Mouse (Mus musculus) gonadal fat pad, adult 2 months (tissue): Measurements from ENCODE around the gene Pou2f1. TPM values are rescaled to one million over a fixed set of nuclear protein-coding genes. Genes with fewer than 3 reads are reported as not detected.

Source experiments
- DNase-seq: peaks from one replicate; pipeline ENCODE4 v3.0.0-alpha.2; 2012; ENCODE audit warnings: low read depth
- polyA plus RNA-seq: library from polyadenylated mRNA; depleted of rRNA; stranded (reverse); fragments of >200 nt; gene quantifications from 2 replicates; pipeline ENCODE4 v1.2.3, GENCODE M21; 2012

Gene Pou2f1
- polyA plus RNA-seq, 1 experiment: 8.5 TPM

DNA sequence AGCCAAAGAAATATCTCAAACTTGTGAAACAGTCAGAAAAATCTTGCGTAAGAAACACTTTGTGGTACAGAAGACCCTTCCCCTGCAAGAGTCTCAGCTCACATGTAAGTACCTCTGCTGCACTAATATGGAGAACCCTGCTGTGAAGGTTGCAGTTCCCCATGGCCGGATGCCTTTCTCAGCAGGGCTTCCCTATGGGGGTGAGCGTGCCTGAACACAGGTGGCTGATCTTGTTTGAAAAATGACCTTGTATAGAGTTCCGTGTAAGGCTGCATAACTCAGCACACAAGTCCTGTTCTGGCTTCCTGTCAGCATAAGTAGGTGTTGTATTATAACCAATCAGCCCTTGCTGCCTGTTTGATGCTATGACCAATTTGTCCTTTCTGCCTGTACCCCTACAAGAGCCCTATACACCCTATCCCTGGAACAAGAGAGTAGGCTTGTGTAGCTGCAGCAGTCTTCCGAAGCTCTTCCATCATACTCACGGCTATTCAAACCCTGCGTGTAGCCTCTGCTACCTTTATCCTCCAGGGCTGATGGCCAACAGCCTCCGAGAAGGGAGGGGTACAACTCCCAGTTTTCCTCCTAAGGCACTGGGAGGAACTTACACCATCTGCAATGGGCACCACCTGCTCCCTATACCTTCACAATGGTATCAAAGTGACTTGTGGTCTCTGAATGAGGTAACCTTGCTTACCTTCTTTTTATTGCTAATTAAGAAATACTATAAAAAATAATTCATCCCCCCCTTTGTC is 120.2 kb downstream of the Pou2f1 start:
- DNase-seq: no peak

DNA sequence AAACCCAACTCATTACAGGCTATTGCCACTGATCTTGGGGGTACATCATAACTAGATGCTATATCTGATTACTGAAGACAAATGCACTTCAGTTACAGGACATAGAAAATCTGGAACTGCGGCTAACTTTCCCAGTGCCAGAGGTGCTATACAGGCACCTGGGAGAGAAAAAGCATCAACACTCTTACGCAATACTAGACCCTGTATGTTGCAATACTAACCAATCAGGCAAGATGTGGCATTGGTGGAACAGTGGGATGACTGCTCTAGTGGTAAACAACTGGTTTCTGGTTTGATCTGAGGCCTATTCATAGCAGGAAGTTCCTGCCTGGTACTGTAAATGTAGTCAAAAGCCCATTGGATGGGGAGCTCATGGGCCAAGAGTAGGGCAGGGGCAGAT is 123.7 kb downstream of the Pou2f1 start:
- DNase-seq: no peak

DNA sequence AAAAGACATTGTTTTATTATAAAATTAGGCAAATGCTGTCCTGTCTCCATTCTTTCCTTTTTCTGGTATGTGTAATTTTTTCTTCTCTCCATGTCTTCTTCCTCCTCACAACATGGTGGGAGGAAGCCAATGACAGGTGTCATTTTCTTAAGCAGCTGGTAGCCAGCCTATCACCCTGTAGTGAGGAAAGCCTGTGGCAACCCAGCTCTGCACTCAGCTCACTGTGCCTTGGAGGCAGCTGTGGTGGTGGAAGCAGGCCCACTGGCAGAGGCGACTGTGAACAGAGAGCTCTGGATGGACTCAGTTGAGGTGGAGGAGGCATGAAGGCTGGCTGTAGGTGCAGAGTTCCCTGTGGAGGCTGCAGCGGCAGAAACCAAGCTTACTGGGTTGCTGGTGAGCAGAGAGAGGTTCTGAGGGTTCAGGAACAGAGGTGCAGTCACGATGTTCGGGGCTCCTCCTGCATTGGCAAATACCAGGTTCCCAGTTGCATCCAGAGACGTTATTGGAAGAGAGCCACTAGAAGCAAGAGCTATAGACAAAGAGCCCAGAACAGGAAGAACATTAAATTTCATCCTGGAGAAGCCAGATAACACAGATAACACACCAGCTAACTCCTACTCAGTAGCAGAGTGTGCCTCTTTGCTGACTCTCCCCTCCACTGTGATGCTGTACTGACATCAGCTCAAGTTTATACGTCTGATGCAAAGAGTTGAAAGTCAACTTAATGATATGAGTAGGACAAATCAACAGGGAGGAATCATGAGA is 126.8 kb downstream of the Pou2f1 start:
- no peak for DNase-seq

DNA sequence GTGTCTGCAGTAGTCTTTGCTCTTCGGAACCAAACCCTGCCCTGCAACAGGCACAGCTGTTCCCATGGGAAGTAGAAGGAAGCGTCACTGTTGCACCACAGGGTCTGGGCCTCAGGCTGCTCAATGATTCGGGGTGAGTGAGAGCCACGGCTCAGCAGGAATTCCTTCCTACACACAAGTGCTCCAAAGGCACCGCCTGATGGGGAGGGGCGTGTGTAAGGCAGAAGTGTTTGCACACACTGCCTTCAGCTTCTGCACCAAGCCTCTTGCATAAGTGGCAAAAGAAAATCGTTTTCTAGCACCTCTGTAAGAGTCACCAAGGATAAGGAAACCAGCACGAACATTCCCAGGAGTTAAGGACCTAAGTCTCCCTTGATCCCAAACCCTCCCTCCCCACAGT is 127.8 kb downstream of the Pou2f1 start:
- no peak for DNase-seq

DNA sequence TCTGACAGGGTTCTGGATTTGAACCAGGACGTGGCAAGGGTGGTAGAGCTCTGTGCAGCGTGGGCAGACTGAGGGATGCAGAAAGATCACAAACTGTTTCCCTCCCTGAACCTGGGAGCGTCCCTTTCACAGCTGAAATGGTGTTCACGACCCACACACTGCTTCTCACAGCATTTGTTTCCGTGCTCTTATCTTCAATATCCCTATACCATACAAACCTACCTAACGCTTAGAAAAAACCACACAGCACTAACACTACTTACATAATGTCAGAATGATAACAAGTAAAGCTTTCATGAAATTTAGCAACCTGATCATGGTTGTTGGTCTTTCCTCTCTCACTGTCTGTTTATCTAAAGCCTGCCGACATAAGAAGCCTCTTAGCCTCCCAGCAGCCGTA is 133.8 kb downstream of the Pou2f1 start:
- no peak for DNase-seq

DNA sequence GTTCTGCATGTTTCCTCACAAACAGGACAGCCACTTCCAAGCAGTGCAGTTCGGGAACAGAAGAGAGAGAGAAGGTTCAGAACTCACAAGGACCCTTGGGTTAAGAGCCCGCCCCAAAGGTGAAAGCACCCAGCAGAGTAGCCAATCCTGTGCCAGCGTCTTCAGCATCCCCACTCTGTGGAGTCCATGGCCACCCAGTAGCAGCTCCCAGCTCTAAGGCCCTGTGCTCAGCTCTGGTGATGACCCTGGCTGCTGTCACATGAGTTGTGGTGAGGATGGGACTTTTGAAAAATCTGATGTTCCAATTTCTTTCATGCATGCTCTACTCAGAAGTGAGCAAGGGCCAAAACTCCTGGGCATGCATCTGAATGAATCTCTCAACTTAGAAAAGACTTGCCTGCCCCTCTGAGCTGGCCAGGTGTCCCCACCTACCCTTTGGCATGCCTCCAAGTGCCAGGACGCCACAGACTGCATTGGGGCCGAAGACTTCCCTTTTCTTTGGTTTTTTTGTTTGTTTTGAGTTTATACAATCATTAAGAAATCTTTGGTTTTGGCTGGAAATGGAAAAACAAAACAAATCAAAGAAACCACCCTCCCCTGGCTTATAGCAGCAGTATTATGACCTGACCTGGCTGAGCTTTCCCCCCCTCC is 135.7 kb downstream of the Pou2f1 start:
- DNase-seq: no peak

DNA sequence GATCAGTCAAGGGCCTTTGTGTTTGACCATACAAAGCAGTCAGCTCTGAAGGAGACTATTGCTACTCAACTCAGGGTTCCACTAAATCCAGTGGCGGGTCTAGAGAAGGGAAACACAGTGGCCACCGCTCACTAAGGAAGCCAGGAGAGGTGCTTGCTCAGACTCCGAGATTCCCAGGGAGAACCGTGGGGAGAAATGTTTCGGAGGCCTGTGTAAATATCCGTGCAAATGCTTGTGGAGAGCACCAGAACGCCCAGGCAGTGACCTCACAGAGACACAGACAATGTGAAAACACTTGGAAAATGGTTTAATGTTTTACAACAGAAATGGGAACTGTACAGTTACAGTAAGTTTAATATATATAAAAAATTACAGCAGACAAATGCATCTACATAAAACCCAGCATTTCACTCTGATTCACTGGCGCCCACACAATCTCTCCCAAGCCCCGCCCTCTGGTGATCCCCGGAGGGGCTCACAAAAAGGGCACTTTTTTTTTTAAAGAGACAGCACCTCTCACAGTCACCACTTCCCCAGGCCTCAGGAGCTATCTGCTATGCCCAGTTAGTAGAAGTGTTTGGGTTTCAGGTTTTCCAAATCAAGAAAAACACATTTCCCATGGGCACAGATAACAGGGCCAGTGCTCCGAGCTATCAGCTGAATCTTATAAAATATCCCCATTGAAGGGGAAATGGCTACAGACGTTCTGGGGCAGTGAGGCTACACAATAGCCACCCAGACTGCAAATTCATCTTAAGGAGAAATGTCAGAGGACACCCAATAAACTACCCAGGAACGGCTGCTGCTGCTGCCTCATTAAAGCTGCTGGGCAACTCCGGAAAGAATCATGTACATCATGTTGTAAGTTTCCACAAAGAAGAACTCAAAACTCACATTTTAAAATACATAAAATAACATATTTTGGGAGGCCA is 137.3 kb downstream of the Pou2f1 start:
- DNase-seq: no peak

DNA sequence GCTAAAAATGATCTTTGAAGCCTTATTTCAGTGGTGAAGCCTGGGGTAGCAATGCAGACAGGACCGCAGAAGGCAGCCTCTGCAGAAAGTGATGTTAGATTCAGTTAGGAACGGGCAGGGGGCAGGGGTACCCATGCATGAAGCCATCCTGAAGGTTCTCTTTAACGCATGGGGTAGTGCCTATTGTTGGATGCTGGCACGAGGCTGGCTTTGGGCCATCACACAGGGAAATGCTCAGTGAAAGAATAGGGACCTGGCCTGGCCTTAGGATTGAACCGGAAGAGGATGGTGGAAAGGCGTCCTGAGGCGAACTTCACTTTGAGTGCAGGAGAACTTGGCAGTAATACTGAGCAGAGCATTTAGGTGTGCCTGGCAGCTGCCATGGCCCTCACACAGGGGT is 140.4 kb downstream of the Pou2f1 start:
- no peak for DNase-seq

DNA sequence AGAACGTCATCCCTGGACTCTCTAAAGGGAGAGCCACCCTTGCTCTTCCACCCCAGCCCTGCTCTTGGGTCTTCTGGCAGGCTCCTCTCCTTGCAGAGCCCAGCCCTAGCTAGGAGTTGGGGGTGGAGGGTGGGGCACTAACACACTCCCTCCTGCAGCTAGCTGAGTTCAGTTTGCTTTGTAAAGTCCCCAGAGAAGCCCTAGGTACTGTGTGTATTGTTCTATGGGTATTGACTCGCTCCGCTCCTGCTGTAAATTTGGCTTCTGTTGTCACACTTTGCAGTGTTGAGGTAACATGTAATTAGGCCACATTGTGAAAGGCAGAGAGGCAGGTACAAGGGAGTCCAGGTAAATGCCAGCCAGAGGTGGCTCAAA is 141.3 kb downstream of the Pou2f1 start:
- DNase-seq: peak; percentile 17

DNA sequence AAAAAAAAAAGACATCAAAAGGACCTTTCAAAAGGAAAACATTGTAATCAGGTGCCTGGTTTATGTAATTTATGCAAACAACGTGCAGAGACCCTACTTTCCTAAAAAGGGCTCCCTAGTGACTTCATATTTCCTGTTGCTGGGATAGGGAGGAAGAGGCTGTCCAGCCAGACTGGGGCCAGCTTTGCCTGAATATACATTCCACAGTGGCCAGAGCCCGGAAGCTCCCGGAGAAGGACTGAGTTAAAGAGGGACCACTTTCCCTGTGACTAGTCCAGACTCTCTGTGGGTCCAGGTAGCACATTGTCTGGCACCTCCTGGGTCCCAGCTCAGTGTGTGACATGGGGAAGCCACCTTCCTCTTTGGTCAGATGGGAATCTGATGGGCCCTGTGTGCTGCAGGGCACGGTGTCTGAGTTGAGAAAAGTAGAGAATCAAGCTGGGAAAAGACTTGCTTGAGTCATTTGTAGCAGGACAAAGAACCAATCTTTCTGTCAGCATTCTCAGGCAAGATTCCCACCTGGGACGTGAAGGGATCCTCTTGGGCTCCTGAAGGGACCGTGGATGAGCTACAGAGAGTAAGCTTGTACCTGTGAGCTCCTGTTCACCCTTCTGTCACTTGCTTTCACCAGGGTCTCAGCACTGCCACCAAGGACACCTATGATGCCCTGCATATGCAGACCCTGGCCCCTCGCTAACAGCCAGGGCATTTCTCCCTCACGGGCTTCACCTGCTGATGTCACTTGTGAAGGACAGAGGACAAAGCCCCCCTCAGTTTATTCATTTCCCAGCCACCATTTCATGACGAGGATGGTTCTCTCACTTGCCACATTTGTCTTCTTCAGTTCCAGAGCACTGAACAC is 141.9 kb downstream of the Pou2f1 start:
- DNase-seq: no peak

DNA sequence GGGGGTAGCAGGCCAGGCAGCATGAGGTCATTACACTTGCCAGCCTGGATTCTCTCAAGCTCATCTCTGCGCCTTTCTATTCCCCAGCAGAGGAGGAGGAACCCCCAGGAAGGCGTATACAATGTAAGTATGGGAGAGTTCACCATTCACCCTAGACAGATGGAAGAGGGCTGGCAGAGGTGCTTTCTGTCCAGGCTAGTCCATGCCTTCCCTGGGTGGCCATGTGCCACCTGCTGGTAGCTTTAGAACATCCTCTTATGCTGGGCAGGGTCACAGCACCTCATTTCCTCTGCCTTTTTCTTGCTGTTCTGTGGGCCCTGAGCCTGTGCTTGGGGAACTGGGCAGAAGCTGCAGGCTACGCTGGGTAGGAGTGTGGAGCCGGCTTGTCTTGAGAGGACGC is 144.1 kb downstream of the Pou2f1 start:
- no peak for DNase-seq

DNA sequence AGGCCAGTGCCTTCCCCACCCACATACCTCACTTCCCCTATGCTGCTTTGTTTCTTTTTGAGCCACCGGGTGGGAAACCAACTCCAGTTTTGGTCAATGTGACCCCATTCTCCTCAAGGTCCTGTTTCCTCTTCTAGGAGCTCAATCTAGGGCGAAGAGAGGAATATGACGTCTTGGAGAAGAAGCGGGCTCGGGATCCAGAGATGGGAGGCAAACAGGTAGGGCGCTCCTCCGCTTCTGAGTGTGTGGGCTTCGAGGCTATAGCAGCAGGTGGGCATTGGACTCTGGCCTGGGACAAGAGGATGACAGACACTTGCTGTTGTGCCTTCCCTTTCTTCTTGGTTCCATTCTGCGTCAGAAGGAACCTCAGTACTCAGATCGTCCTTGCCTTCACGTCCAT is 145.2 kb downstream of the Pou2f1 start:
- DNase-seq: no peak

DNA sequence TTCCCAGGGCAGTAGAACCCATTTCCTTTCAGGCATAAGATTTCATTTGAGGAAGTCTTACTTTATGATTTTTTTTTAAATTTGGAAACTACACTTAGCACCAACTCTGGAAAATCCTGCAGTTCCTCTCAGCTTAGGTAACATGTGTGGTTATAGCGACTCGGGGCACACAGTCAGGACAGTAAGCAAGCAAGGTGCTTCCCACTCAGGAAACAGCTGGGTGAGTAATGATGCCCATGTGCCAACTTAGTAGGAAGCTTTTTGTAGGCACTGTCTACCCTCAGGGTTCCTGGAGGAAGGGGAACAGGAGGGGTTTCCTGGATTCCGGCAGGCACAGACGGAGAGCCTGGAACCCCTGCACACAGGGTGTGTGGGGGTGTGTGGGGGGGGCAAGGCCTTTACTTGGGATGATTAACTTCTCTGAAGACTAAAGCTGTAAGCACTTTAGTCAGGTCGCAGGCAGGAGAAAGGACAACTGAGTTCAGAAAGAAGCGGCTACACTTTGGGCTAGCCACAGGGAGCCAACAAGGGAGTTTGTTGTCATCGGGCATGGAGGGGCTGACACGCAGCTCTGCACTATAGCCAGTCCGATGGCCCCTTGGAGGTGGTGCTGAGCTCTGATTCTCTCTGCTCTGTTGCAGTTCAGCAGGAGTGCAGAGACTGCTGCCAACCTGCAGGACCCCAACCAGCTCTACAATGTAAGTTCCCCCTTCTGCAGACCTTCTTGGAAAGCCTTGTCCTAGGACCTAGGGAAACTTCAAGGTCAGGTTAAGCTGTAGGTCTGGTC is 146.5 kb downstream of the Pou2f1 start:
- DNase-seq: no peak

DNA sequence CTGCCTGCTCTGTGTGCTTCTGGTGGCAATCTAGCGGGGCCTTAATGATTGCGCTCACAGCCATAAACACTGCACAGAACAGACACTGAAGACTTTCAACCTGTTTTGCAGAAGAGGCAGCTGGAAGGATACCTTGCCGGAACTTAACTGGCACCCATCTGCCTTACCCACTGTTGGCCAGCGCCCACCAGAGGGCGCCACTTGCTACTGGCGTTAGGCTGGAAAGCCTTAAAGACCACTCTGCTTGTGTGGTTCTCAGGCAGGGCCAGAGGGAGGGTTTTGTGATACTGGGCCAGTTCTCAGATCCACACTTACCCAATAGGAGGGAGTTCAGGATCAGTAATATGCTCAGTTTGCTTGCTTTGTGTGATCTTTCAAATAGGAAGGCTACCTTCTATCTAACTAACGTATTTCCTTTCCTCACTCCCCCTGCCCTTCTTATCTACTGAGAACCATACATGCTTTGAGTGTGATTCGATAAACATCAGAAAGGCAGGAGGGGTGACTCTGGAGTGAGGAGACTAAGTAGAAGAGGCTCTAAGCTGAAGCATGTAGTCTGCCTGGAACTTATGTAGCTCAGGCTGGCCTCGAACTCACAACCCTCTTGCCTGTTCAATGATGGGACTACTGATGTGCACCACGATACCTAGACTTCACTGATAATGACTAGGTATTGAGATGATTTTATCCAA is 148.6 kb downstream of the Pou2f1 start:
- no peak for DNase-seq

DNA sequence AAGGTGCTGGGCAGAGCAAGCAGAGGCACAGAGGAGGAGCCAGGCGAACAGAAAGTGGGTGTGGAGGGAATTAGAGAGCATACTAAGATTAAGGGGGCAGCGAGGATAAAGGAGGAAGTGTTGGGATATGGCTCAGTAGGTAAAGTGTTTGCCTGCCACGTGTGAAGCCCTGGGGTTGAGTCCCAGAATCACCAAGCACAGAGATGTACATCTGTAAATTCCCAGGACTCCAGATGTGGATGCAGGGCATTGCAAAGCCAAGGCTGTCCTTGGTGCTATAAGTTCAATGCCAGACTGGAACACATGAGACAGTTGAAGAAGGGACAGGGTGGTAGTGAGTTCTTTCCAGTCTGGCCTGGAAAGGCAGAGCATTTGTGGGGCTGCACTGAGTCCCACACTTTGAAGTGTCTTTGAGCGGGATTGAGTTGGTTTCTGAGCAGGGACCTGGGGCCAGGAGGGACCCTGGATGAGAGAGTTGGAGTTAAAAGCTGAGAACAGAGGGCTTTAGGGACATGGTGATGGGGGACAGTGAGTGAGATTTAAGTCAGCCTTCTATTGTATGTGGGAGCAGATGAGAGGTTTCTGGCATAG is 149.3 kb downstream of the Pou2f1 start:
- DNase-seq: no peak

DNA sequence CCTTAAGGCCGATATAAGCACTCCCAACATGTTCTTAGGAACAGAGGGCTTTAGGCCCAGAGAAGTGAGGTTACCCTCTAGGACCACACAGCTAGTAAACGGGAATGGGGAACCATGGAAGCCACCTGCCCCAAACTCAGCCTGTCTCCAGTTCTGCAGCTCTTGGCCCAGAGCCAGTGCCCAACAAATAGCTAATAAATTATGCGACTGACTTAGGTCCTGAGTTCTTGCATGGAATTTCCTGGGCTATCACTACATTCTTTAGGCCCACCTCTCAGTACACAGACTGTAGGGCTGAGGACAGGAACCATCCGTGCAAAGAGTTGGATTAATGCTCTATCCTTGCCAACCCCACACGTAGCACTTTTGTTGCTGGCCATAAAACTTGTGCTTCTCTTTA is 150.3 kb downstream of the Pou2f1 start:
- DNase-seq: no peak

DNA sequence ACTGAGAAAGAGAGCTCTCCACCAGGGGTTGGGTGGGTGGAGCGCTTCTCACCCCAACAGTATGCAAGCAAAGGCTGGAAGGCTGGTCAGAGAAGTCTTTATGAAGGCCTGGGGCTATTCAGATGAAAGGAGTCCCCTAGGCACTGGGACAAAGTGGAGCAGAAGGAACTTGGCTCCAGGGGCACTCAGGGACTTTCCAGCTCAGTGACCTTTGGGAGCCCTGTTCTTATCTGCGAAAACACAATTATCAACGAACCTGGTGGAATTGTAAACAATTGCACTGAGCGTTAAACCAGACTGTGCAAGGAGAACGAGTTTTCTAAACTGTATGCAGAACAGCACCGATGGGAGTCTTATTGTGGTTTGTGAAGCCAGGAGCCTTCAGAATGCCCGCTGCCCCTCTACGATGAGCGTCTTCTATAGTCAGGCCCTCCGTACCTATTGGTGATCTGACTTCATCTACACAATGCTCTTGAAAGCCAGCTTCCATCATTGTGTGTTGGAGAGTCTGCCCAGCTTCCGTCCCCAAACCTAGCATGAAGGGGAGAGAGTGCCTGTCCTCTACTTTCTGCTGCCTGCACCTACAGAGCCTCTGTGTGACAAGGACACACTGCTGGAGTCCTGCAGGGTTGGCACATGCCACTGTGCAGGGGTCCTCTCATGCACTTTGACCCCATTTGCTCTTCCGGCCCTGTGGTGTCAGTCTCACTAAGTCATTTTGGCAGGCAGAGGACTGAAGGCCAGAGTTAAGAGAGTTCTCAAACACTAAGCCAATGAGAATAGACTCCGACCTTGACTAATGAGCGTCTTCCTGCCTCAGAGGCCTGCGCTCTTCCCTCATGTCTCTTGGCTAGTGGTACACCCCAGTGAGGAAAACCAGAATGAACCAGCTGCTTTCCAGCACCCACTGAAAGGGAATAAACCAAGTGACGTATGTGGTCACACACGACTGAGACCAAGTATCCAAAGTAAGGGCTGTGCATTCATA is 152.7 kb downstream of the Pou2f1 start:
- DNase-seq: no peak

DNA sequence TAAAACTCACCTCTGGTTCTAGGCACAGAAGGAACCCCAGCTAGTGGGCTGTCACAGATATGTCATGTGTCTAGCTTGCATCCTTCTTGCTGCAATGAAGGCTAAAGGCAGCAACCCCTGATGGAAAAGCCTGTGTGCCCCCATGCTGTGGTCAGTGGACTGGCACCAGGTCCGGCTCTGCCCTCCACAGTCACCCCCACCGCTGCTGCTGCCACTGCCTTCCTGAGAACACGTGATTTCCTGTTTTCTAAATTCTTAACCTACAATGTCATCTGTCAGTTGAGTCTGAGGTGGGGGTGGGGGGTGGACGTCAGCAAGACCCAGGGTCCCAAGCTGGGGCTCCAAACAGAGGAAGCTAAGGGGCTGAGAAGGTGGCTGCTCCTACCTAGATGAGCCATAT is 153.6 kb downstream of the Pou2f1 start:
- no peak for DNase-seq
